Mouse (Mus musculus): ENCODE results near the gene Pole3.
"Not testable (repeated sequence)": the region's sequence is repeated elsewhere in the genome, so short reads cannot be mapped to it uniquely, and the experiment has no call there.

The Pole3 gene

GRCm38 (mm10) chr4:62500799-62501198 lies 24.1 kb downstream of the Pole3 start:
- in situ Hi-C loops (cut with MboI; ENCODE audit: unreplicated experiment in 2 of 2), result loop anchor here in 1 of 2 experiments (25.0 kb wide), 1 partner anchor 163 kb away; no protein-coding TSS in a partner anchor

DNA sequence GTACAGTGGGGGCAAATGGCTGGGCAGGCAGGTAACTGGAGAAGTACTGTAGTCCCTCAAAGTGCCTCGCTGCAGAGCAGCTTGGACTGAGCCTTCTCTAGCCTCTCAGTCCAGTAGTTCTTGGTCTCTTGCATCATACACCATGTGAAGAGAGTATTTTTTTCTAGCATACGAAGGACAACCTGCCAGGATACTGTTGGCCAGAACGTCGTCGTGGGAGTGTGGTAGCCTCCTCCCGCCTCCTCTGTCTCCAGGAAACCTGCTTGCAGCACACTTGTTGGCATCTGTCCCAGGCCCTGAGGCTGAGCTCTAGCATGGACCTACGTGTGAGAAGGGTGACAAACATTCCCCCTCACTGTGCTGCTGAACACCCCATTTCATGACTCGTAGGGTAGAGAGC lies 28.1 kb downstream of the Pole3 start:
- in situ Hi-C loops (cut with MboI; ENCODE audit: unreplicated experiment in 2 of 2), result no loop called here

DNA sequence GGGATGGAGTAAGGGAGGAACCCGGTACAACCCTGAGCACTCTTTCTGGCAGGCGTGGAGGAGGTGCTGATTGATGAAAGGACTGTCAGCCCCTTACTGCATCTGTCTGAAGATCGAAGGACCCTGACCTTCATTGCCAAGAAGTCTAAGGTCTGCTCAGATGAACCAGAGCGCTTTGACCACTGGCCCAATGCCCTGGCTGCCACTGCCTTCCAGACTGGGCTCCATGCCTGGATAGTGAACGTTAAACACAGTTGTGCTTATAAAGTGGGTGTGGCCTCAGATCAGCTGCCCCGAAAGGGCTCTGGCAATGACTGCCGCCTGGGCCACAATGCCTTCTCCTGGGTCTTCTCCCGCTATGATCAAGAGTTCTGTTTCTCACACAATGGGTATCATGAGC lies 28.9 kb downstream of the Pole3 start:
- in situ Hi-C loops (cut with MboI; ENCODE audit: unreplicated experiment in 2 of 2), result no loop called here

DNA sequence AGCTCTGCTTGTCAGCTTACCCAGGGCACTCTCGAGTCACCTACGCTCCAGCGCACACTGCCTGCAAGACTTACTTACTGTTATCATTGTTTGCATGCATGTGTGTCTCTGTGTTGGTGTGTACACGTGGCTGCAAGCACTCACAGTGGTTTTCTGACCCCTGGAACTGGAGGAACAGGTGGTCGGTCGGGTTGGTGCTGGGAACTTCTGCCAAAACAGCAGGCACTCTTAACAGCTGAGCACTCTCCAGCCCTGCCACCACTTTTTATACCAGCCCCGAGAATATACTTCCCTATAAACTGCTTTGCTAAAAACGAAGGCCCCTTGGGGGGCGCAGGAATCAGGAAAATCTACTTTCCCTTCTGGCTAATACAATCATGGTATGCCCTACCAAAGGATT lies 30.6 kb downstream of the Pole3 start:
- in situ Hi-C loops (cut with MboI; ENCODE audit: unreplicated experiment in 2 of 2), result no loop called here

GRCm38 (mm10) chr4:62492682-62493081 lies 32.2 kb downstream of the Pole3 start:
- in situ Hi-C loops (cut with MboI; ENCODE audit: unreplicated experiment in 2 of 2), result no loop called here

DNA sequence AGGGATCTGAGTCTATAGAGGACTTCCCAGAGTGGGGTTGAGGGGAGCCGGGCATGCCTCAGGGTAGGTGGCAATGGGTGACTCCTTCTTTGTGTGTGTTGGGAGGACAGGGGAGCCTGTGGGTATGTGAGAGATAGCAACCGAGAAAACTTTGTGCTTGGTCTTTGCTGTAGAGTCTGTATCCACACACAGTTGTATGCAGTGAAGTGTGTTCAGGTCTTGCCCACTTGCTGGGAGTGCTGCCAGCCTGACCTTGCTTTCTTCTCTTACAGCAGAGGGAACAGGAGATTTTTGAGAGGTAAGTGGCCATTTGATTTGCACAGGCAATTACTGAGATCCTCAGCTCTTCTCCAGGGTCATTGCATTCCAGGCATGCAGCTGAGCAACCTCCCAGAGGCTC lies 37.0 kb downstream of the Pole3 start:
- in situ Hi-C loops (cut with MboI; ENCODE audit: unreplicated experiment in 2 of 2), result no loop called here

- in situ Hi-C loops (cut with MboI; ENCODE audit: unreplicated experiment in 2 of 2), result no loop called here
Observed at GRCm38 (mm10) chr4:62487172-62487571, 37.7 kb downstream of the Pole3 start.

- in situ Hi-C loops (cut with MboI; ENCODE audit: unreplicated experiment in 2 of 2), result no loop called here
Observed at GRCm38 (mm10) chr4:62486162-62486696, 38.6 kb downstream of the Pole3 start.

DNA sequence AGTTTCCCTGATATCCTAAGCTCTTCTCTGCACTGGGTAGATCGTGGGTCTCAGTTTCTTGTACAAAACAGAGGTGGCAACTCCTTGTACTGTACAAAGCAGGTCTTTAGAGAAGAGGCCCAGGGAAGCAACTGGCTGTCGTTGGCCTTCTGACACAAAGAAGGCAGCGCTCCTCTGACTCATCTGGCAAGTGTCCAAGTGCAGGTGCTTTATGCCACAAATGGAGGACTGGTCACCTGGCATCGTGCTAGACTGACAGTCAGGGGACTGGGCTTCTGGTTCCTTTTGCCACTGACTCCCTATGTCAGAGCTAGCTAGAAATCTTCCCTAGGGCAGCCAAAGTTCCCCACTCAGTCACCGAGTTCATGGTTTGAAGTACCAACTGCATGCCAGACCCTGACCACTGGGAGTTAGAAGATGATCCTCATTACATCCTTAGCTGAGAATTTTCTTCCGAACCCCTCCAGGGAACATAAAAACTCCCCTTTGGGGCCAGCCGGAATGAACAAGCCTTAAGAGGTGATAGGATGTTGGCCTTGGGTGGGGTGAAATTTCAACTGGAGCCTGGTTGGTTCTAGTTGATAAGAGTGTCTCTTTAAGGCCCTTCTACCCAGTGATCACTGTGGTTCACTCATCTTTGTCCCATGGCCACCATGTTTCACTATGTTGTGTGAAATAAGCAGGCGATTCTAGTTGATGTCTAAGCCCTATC lies 39.3 kb downstream of the Pole3 start:
- in situ Hi-C loops (cut with MboI; ENCODE audit: unreplicated experiment in 2 of 2), result no loop called here

DNA sequence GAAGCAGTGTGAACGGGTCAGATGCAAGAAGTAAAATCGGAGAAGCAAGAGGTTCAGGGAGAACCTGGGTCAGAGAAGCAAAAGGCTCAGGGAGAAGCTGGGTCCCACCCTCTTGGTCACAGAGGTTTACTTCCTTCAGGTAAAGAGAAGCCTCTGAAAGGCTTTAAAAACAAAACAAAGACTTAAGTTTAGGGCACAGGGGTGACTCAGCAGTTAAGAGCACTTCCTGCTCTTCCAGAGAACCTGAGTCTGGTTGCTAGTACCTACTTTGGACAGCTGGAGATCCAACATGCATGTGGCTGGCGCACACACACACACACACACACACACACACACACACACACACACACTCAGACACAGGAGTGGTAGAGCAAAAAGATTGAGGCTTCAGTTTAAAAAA lies 39.9 kb downstream of the Pole3 start:
- in situ Hi-C loops (cut with MboI; ENCODE audit: unreplicated experiment in 2 of 2), result no loop called here

- in situ Hi-C loops (cut with MboI; ENCODE audit: unreplicated experiment in 2 of 2), result no loop called here
Observed at GRCm38 (mm10) chr4:62480709-62481605, 43.9 kb downstream of the Pole3 start.

GRCm38 (mm10) chr4:62479937-62480708 lies 44.7 kb downstream of the Pole3 start, which contains the start of gene Bspry:
Bspry (plus strand) TSS chr4:62480053.
- in situ Hi-C loops (cut with MboI; ENCODE audit: unreplicated experiment in 2 of 2), result no loop called here

DNA sequence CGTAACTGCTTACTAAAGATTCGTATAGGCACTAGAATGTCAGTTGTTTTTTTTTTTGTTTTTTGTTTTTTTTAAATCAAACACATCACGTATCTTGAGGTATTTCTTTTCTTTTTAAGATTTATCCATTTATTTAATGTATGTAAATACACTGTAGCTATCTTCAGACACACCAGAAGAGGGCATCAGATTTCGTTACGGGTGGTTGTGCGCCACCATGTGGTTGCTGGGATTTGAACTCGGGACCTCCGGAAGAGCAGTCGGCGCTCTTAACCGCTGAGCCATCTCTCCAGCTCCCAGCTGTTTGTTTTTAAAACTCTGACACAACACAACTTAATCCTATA lies 45.3 kb downstream of the Pole3 start:
- in situ Hi-C loops (cut with MboI; ENCODE audit: unreplicated experiment in 2 of 2), result not testable (repeated sequence)

DNA sequence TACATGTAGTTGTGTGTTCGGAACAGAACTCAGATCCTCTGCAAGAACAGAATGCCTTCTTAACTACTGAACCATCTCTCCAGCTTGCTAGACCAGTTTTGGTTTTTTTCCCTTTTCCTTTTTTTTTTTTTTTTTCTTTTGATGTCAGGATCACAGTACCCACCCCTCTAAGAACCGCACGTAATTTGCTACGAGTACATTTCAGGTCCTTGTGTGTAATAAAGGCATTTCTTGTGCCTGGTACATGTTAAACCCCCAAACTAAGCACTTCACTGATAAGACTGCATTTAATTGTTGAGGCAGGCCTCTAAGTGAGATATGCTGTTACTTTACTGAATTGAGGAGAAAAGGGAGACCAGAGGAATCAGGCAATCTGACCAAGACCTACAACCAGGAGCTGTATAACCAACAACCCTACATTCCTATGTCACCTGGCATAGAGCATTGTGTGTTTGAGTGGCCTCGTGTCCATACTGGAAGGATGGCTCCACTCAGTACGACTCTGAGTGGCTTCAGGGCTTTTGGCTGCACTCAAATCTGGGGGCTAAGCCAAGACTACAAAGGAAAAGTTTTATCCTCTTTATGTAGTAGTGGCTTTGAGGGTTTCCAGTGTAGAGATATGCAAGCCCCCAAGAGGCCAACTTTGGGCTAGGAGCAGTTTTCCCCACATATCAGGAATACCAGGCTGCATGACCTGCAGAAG lies 47.2 kb downstream of the Pole3 start:
- in situ Hi-C loops (cut with MboI; ENCODE audit: unreplicated experiment in 2 of 2), result no loop called here

DNA sequence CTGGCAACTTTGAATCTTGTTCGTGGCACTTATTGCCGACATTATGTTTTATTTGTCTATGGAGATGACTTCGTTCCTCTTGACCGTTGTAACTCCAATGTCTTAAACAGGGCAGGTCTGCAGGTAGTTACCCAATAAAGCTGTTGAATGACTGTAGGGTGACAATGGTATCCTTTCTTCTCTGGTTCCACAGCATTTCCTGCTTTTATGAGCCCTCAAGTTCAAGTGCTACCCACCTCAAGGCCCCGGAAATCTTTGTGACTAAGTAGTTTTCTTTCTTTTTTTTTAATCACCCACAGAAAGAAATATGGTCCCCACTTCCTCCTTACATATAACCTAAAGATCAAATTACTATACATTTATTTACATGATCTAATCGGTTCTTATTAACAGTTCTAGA lies 49.1 kb downstream of the Pole3 start:
- in situ Hi-C loops (cut with MboI; ENCODE audit: unreplicated experiment in 2 of 2), result no loop called here

- in situ Hi-C loops (cut with MboI; ENCODE audit: unreplicated experiment in 2 of 2), result no loop called here
Observed at GRCm38 (mm10) chr4:62475131-62475530, 49.7 kb downstream of the Pole3 start.
